Mouse (Mus musculus) embryonic fibroblast, embryonic 13.5 days (primary cell): ENCODE measurements around the gene Art3.

Experiments
- CTCF ChIP-seq: IDR thresholded peaks from 2 replicates; pipeline ENCODE4 v1.5.1; 2011; ENCODE audit warnings: mild to moderate bottlenecking, control low read depth, low read length, moderate library complexity, borderline replicate concordance; ENCODE audit not compliant: insufficient read depth
- POLR2A ChIP-seq: IDR thresholded peaks from 2 replicates; pipeline ENCODE4 v1.6.1; 2011; ENCODE audit warnings: low read depth, mild to moderate bottlenecking, control low read depth, low read length, moderate library complexity

GRCm38 (mm10) chr5:92358033-92358432 lies 26.4 kb downstream of the Art3 start:
- no peak for TF ChIP-seq POLR2A
- TF ChIP-seq CTCF, result no peak
